ENCODE assay signal across 11 mouse cellular contexts in the genomic region with DNA sequence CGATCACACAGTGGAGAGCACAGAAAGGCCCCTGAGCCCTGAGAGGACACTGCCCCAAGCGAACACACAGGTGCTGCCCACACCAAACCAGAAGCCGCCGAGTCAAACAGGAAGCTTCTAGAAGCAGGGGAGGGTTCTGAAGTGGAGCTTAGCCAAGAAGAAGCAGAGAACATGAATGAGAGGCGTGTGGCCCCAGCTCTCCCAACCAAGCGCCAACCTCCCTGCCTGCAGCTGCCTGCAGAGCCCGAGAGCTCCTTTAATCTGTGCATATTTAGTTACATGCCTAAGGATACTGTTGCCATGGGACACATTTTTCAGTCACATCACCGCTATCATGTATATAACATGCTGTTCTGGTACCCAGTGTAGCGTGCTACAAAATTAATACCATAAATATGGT. TPM values are rescaled to one million over a fixed set of nuclear protein-coding genes. Genes with fewer than 3 reads are reported as not detected.
DNase-seq lines count a peak whose midpoint lies in the region; ATAC-seq and TF ChIP-seq lines count a peak whose summit lies in the region.
"Had no signal": no experiment of that assay in that cellular context is flagged by ENCODE, and none has a peak within 500 bp of the region (broad histone marks: within the 10 kb centered on the region; RNA-seq: fewer than 3 reads in every experiment).

No protein-coding gene starts in this region.

- H3K9ac ChIP-seq in embryonic facial prominence, embryonic 13.5 days = peak overlapping the region; percentile 32; the same call in 1 of the 2 replicates
- no peak overlapping the region for H3K9ac ChIP-seq in stomach, embryonic 16.5 days (ENCODE audit: low read length)
- H3K9ac ChIP-seq: limb, embryonic 15.5 days had no signal

- WGBS in kidney, adult 2 months = 64% methylated on average over 9 of the region's 9 CpGs
- WGBS in embryonic facial prominence, embryonic 13.5 days = 28% methylated on average over 9 of the region's 9 CpGs
- 74% methylated on average over 9 of the region's 9 CpGs for WGBS in stomach, embryonic 16.5 days
- WGBS in thymus, adult 2 months = 31% methylated on average over 9 of the region's 9 CpGs

- ATAC-seq in embryonic facial prominence, embryonic 13.5 days (ENCODE audit: insufficient number of reproducible peaks, insufficient read depth, low FRiP score, low TSS enrichment, low read depth) = peak; percentile 57; the same call in 1 of the 2 replicates
- no peak for ATAC-seq in stomach, embryonic 16.5 days (ENCODE audit: insufficient read depth, low FRiP score)

- no peak for TF ChIP-seq POLR2A in kidney, adult 2 months (IDR thresholded peaks at IDR 0.05; ENCODE audit: low read depth, low read length)
- no peak for TF ChIP-seq POLR2A in thymus, adult 2 months (IDR thresholded peaks at IDR 0.05; ENCODE audit: control insufficient read depth, extremely low read depth, insufficient read depth, low read length, poor library complexity)

- H3K4me2 ChIP-seq in embryonic facial prominence, embryonic 13.5 days = peak overlapping the region; percentile 31
- no peak overlapping the region for H3K4me2 ChIP-seq in stomach, embryonic 16.5 days (ENCODE audit: low read depth, low read length)
- H3K4me2 ChIP-seq: limb, embryonic 15.5 days had no signal

- no peaks in the 10 kb centered on the region for H3K36me3 ChIP-seq in kidney, adult 2 months (ENCODE audit: control insufficient read depth, insufficient read depth, low read length)
- H3K36me3 ChIP-seq in embryonic facial prominence, embryonic 13.5 days = no peaks in the 10 kb centered on the region
- no peaks in the 10 kb centered on the region for H3K36me3 ChIP-seq in stomach, embryonic 16.5 days (ENCODE audit: control insufficient read depth, insufficient read depth, low read length)
- no peaks in the 10 kb centered on the region for H3K36me3 ChIP-seq in thymus, adult 2 months (ENCODE audit: control insufficient read depth, insufficient read depth, low read length)
- H3K36me3 ChIP-seq: limb, embryonic 15.5 days had no signal

- H3K4me3 ChIP-seq in kidney, adult 2 months (ENCODE audit: insufficient read depth, low read depth, low read length) = no peak overlapping the region
- no peak overlapping the region for H3K4me3 ChIP-seq in embryonic facial prominence, embryonic 13.5 days
- no peak overlapping the region for H3K4me3 ChIP-seq in stomach, embryonic 16.5 days (replicated peaks; ENCODE audit: low read length)
- H3K4me3 ChIP-seq in thymus, adult 2 months (ENCODE audit: control insufficient read depth, insufficient read depth, low read length) = no peak overlapping the region
- H3K4me3 ChIP-seq: limb, embryonic 15.5 days had no signal

- H3K9me3 ChIP-seq in embryonic facial prominence, embryonic 13.5 days = no peaks in the 10 kb centered on the region
- no peaks in the 10 kb centered on the region for H3K9me3 ChIP-seq in stomach, embryonic 16.5 days (replicated peaks; ENCODE audit: control insufficient read depth, low read length)
- H3K9me3 ChIP-seq: limb, embryonic 15.5 days had no signal

- H3K4me1 ChIP-seq in kidney, adult 2 months (ENCODE audit: control insufficient read depth, insufficient read depth, low read length) = no peaks in the 10 kb centered on the region
- peaks cover 54% of the 10 kb centered on the region for H3K4me1 ChIP-seq in embryonic facial prominence, embryonic 13.5 days
- peaks cover 5% of the 10 kb centered on the region for H3K4me1 ChIP-seq in stomach, embryonic 16.5 days (ENCODE audit: control insufficient read depth, insufficient read depth, low read length)
- H3K4me1 ChIP-seq in thymus, adult 2 months (replicated peaks; ENCODE audit: control insufficient read depth, insufficient read depth, low read length) = no peaks in the 10 kb centered on the region

- peak; percentile 14 for DNase-seq in kidney, adult 2 months
- no peak for DNase-seq in kidney, postnatal 36 days
- DNase-seq in right cerebral cortex, adult 18-20 months = peak; percentile 25
- no peak for DNase-seq in right cerebral cortex, postnatal 4 days
- no peak for DNase-seq in cerebellum, adult 11-12 months
- no peak for DNase-seq in thymus, adult 2 months
- DNase-seq: gastrocnemius, postnatal 25 days; kidney, adult 9 months had no signal

- H3K27ac ChIP-seq in kidney, adult 2 months (ENCODE audit: insufficient read depth, low read depth, low read length) = no peak overlapping the region
- 0 out of 2 replicates have a peak overlapping the region, but pooled peaks have one; percentile 7 for H3K27ac ChIP-seq in embryonic facial prominence, embryonic 13.5 days
- H3K27ac ChIP-seq in stomach, embryonic 16.5 days (ENCODE audit: low read length) = peak overlapping the region; percentile 47; the same call in 1 of the 2 replicates
- no peak overlapping the region for H3K27ac ChIP-seq in thymus, adult 2 months (ENCODE audit: control insufficient read depth, insufficient read depth, low read length)
- H3K27ac ChIP-seq: limb, embryonic 15.5 days had no signal

- no peak for TF ChIP-seq CTCF in kidney, adult 2 months (conservative IDR thresholded peaks at IDR 0.05; ENCODE audit: insufficient read depth, insufficient read length, low read depth, low read length)
- TF ChIP-seq CTCF in thymus, adult 2 months (IDR thresholded peaks at IDR 0.05; ENCODE audit: borderline replicate concordance, control insufficient read depth, extremely low read depth, insufficient read depth, low read length, poor library complexity) = no peak

- H3K27me3 ChIP-seq in kidney, adult 2 months (replicated peaks; ENCODE audit: control insufficient read depth, insufficient read depth, low read length) = no peaks in the 10 kb centered on the region
- no peaks in the 10 kb centered on the region for H3K27me3 ChIP-seq in embryonic facial prominence, embryonic 13.5 days
- no peaks in the 10 kb centered on the region for H3K27me3 ChIP-seq in stomach, embryonic 16.5 days (ENCODE audit: control insufficient read depth, insufficient read depth, low read length)
- H3K27me3 ChIP-seq in thymus, adult 2 months (ENCODE audit: control insufficient read depth, insufficient read depth, low read length) = no peaks in the 10 kb centered on the region
- H3K27me3 ChIP-seq: limb, embryonic 15.5 days had no signal

RNA-seq across cellular contexts. Expression of gene Mb21d2, which starts 58.6 kb away (rescaled TPM):
- polyA plus RNA-seq in kidney, adult 2 months (2012; rRNA removed) = 14.7 and 17.9 TPM in 2 replicates
- polyA plus RNA-seq in embryonic facial prominence, embryonic 13.5 days (2015; fragmentation: Nextera tagmentation; extraction: Ambion mirVana) = 5.8 and 6.4 TPM in 2 replicates
- polyA plus RNA-seq in stomach, embryonic 16.5 days (2015; fragmentation: Nextera tagmentation; extraction: Ambion mirVana) = 6.3 and 6.5 TPM in 2 replicates
- polyA plus RNA-seq in thymus, adult 2 months (2012; rRNA removed) = 2.7 and 3.3 TPM in 2 replicates

Comparison
In these comparisons a context has a peak if more than half of its experiments do, and no peak if none do; other contexts are left out.
1. DNase-seq: peak in kidney, adult 2 months (single experiment) and right cerebral cortex, adult 18-20 months (single experiment); none in kidney, postnatal 36 days (0 of 2), right cerebral cortex, postnatal 4 days (single experiment), cerebellum, adult 11-12 months (single experiment) and thymus, adult 2 months (single experiment).
2. H3K27ac ChIP-seq: peak in embryonic facial prominence, embryonic 13.5 days (single experiment) and stomach, embryonic 16.5 days (single experiment); none in kidney, adult 2 months (single experiment) and thymus, adult 2 months (single experiment).